Mouse (Mus musculus) gastrocnemius, postnatal 36 days (tissue): ENCODE results near the gene Lsm14a. TPM values are rescaled to one million over a fixed set of nuclear protein-coding genes. Genes with fewer than 3 reads are reported as not detected.
"Not testable (repeated sequence)": the region's sequence is repeated elsewhere in the genome, so short reads cannot be mapped to it uniquely, and the experiment has no call there.

ENCODE experiments used
- DNase-seq, 2 experiments: peaks; one replicate each; pipeline ENCODE4 v3.0.0; 2022
- intact Hi-C: fragments of 180-260 bp; cut with DNase I; formaldehyde crosslinking; loops from one replicate; pipeline ENCODE4 v1.15.1; 2025
- total RNA-seq, 2 experiments: library from RNA; stranded (reverse); gene quantifications; 2 replicates each; pipeline ENCODE4 v1.2.3; 2021

The Lsm14a gene
- total RNA-seq, 2 experiments from 2014 or later, result 73.3 to 84.3 TPM

DNA sequence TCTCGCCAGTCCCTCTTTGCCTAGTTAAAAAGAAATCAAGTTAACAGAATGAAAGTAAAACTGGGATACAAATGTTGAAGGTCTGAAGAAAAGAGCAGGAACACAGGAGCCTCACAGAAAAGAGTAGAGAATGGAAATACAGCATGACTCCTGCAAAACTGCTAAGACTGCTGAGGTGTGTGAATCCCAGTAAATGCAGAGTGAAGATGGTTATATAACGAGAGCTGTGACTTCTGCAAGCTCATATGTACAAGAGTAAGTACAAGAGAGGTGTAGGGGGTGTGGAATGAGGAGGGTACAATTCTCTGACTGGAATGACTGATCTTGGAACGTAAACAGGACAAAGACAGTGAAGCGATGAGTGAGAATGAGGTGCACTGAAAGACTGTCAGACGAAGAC, 11.4 kb downstream of the Lsm14a start:
- no peak for DNase-seq
- intact Hi-C loops, result no loop called here

DNA sequence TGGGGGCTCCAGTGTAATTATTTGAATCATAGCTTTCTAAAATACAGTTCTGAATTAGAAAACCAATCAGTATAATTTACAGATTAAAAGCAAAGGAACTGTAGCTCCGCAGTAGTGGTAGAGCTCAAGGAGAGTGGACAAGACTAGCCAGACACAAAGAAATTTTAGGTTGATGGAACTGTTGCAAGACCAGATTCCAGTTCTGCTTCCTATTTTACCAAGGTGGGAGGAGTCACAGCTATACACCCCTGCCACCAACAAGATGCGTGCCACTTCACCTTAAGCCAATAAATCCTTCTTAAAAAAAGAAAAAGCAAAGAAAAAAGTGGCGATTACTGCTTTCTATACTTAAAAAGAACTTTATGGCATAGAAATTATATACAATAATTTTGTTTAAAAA, 12.8 kb downstream of the Lsm14a start:
- intact Hi-C loops, result no loop called here
- no peak for DNase-seq

DNA sequence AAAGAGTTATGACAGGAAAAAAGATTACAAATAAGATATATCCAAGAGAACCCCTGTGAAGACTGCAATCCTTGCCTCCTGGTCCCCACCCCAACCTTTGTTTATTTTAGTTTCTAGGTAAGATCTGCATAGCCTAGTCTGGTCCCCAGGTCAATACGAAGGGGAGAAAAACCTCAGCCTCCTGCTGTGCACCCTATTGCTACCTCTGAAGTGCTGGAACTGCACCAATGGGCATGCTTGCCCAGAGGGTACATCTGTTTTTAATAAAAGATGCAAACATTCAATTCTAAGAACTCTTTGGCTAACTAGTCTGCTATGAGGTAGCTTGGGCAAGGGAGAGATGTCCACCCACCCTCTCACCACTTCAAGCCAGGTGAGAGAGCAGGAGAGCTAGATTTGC, 19.2 kb downstream of the Lsm14a start:
- no peak for DNase-seq
- intact Hi-C loops, result no loop called here

DNA sequence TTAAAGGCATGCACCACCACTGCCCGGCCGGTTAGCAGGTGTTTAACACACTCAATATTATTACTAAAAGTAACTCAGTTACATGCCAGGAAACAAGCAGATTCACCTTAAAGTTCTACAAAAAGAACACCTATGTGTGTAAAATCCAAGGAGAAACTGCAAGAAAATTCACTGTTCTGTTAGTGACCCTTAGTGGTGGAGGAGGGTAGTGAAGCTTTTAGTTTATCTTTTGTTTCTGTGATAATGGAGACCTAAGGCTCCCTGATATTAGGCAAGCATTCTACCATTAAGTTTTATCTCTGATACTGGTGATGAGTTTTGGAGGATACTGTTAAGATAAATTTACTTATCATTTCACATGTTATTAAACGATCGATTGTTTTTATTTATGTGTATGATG, 37.5 kb downstream of the Lsm14a start:
- intact Hi-C loops, result loop anchor here (5.0 kb wide), 1 partner anchor 103 kb away; the partner anchor contains the start of gene Gm6096

DNA sequence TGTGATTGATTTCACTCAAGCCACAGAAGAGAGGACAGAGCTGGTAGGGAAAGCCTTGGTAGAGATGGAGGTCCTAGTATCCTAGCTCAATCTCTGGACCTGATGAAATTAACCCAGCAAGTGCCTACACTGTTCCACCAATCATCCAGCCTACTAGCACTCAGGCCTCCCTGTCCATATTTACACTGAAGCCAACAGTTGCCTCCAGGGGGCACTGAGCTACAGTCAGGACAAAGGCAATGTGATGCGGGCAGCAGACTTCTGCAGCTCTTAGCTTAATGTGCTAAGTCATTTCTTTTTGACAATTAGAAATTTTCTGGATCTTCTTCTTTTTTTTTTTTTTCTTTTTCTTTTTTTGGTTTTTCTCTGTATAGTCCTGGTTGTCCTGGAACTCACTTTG, 41.1 kb downstream of the Lsm14a start:
- no peak for DNase-seq
- intact Hi-C loops, result no loop called here

More for the DNA sequence above, 37.5 kb downstream of the Lsm14a start:
- DNase-seq, result no peak

DNA sequence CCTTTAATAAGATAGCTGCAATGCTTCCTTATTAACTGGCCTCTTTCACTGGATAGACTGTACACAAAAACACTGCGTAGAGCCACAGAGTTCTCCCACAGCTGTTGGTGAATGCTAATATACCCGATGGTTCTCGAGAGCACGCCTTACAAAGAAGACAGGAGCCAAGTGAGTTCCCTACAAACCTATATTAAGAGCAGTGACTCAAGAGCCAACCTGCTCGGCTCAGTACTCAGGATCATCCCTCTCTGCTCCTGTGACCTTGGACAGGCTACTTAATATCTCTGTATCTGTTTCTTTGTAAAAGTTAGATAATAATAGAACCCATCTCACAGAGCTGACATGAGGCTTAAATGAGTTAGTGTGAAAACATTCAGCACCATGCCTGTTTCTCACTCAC, 42.9 kb downstream of the Lsm14a start:
- DNase-seq, result no peak
- intact Hi-C loops, result no loop called here

DNA sequence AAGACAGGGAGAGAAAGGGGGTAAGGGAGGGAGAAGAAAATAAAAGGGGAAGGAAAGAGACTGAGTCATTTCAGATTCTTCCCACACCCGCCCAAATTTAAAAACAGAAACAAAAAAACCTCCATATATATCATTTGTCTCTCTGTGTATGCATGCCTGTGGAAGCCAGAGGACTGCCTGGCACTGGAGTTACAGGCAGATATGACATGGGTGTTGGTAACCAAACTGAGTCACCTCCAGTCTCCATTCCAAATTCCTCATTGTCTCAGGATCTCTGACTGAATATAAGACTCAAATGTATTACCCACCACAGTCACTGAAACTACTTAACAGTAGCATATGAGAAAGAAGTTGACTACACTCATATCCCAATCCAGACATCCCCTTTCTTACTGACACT, 45.1 kb downstream of the Lsm14a start:
- intact Hi-C loops, result no loop called here
- no peak for DNase-seq

DNA sequence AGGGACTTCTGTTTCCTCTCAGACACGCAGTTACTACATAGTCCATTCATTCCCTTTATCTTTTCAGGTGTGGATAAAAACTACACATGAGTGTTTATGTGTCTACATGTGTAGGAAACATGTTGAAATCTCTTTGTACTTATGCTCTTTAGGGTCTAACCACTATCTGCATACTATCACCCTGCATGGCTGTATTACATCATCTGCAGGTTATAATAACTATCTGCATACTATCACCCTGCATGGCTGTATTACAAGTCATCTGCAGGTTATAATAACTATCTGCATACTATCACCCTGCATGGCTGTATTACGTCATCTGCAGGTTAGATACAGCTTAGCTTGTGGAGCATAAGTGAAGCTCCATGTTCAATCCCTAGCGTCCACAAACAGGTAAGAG, 46.1 kb downstream of the Lsm14a start:
- no peak for DNase-seq
- intact Hi-C loops, result no loop called here

DNA sequence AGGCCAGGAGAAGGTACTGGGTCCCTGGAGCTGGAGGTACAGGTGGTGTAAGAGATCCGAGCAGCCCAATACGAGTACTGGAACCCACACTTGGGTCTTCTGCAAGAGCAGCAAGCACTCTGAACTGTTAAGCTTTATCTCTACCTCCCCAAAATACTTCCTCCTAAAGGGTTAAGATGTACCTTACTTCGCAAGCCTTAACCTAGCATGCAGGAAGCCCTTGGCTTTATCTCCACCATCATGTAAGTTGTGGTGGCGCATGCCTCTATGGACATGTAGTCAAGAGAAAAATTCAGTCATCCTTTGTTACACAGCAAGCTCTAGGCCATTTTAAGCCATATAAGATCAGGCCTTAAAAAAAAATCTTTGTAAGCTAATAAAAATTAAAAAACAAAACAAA, 46.6 kb downstream of the Lsm14a start:
- DNase-seq, result no peak
- intact Hi-C loops, result no loop called here

DNA sequence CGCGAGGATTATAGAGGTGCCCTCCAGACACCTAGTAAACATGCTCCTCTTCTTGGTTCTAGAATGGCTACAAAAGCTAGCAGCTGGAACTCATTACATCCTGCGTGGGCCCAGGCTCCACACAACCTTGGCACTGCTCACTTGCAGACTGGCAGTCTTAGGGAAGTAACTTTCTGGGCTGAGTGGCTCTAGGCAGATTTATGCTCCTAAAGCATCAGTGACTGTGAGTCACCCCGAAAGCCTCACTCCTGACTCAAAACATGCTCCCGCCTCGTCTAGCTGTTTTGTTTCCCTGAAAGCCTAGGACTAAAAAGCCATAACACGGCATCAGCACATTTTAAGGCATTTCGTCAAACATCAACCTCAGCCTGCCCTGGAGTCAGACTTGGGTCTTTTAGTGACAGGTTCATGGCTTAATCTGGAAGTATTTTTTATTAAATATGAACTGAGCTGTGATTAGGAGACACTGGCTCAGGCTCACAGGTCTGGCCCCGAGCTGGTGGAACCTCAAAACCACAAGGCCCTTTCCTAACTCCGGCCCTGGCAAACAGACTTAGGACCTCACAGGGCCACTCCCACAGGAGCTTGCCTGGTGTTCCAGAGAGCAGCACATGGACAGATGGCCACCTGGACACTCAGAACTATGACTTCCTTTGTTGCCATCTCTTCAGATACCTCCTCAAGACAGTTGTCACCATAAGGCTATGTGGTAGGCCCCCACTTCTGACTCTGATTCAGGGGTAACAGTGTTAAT, 50.9 kb downstream of the Lsm14a start:
- no peak for DNase-seq
- intact Hi-C loops, result no loop called here

DNA sequence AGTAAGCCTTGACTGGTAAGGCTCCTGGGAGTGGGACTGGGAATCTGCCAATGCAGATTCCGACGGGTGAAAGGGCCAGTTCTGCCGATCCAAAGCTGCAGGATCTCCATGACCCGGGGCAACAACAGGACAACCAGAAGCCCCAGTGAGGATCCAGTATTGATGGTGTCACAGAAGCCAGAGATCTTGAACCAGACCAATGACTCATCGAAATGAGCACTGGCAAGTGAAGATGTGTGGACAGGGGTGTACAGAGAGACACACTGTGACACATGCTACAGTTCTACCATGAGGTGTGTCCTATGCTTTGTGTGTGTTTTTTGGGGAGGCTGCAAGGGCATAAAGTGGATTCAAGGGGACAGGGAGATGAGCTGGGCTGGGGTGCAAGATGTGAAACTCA, 52.3 kb downstream of the Lsm14a start:
- DNase-seq, result no peak
- intact Hi-C loops, result no loop called here

DNA sequence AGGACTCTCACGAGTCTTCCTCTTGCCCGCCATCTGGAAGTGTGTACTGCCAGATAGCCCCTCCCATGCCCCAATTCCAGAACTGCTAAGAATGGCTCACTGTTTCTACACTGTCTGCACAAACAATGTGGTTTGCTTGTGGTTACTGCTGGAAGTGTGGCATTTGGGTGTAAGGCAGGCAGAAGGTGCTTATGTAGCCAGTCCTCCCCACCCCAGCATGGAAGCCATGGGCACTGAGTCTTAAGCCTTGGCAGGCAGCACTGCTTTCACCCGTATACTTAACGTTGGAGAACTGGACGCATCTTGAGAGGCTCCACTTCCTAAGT, 54.0 kb downstream of the Lsm14a start:
- DNase-seq, result no peak
- intact Hi-C loops, result loop anchor here (5.0 kb wide), 1 partner anchor 72 kb away; no protein-coding TSS in a partner anchor

DNA sequence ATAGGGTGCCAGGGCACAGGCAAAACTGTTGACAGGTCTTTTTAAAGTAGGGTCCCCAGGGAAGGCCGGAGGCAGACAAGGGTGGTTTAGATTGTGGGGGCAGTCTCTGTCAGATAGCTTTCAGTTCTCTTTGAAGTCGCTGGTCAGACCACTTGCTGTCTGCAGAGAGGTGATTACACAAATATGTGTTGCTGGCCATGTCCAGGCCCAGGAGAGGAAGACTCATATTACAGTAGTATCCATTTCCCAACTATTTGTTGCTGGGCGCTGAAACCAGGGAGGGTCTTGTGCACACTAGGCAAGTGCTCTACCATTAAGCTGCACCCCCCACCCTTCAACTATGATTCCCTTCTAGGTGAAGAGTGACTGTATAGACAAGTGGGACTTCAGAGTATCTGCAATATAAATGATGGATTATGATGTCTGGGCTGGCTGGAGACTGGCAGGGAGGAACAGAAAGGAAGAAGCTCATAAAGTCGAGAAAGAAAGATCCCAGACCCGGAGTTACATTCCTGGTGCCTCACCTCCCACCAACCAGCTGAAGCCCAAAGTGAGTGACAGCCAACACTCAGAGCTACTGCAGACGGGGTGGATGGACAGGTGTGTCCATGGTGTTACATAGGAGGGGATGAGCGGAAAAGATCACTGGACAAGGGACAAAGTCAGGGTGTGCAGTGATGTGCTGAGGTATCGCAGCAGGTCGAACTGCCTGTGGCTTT, 54.5 kb downstream of the Lsm14a start:
- intact Hi-C loops, result loop anchor here (5.0 kb wide), 1 partner anchor 71 kb away; no protein-coding TSS in a partner anchor
- no peak for DNase-seq

DNA sequence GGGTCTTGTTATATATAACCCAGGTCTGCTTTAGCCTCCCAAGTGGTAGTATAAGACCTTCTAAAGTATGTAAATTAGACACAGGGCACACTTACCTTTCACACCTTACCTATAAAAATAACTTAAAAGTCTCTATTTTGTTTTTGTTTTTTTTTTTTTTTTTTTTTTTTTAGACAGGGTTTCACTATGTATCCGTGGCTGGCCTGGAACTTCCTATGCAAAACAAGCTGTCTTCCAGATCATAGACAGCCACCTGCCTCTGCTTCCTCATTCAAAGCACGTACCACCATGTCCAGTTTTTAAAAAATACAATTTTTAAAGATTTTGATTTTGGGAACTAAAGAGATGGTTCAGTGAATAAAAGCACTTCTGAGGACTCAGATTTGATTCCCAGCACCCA, 55.8 kb downstream of the Lsm14a start:
- intact Hi-C loops, result loop anchor here (5.0 kb wide), 1 partner anchor 70 kb away; no protein-coding TSS in a partner anchor
- DNase-seq, result no peak

DNA sequence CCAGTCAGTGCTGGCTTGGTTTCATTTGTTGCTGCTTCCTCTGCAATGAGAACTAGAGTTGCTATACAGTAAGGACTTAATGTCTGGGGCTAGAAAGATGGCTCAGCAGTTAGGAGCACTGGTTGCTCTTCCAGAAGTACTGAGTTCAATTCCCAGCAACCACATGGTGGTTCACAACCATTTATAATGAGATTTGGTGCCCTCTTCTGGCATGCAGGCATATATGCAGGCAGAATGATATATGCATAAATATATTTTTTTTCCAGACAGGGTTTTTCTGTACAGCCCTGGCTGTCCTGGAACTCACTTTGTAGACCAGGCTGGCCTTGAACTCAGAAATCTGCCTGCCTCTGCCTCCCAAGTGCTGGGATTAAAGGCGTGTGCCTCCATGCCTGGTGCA, 56.6 kb downstream of the Lsm14a start:
- DNase-seq, result not testable (repeated sequence)
- intact Hi-C loops, result loop anchor here (5.0 kb wide), 1 partner anchor 69 kb away; no protein-coding TSS in a partner anchor

DNA sequence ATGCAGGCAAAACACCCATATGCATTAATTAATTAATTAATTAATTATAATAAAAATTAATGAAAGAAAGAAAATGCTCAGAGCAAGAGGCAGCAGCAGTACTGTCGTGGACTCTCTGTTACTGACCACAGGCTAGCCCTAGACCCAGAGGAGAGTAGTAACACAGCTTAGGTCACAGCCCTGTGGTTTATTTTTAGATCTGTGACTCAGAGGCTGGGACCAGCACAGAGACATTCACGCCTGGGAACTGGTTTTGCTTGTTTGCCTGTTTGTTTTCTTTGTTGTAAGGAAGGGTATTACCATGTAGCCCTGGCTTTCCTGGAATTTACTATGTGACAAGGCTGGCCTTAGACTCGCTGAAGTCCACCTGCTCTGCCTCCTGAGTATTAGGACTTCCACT, 65.6 kb downstream of the Lsm14a start:
- intact Hi-C loops, result no loop called here
- no peak for DNase-seq

DNA sequence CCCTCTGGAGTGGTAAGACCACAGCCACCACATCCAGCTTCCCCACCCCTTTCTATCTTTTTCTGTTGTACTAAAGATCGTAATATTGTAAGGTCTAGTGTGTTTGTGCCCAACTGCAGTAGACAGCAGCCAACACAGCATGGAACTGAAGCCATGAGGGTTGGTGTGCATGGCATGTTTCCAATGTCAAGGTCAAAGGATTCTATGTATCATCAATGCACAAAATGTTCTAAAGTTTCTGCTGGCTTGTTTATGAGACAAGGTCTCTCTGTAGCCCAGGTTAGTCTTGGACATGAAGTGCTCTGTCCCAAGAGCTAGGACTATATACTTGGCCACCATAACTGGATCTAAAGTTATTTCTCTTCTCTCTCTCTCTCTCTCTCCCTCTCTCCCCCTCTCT, 68.3 kb downstream of the Lsm14a start:
- no peak for DNase-seq
- intact Hi-C loops, result no loop called here

DNA sequence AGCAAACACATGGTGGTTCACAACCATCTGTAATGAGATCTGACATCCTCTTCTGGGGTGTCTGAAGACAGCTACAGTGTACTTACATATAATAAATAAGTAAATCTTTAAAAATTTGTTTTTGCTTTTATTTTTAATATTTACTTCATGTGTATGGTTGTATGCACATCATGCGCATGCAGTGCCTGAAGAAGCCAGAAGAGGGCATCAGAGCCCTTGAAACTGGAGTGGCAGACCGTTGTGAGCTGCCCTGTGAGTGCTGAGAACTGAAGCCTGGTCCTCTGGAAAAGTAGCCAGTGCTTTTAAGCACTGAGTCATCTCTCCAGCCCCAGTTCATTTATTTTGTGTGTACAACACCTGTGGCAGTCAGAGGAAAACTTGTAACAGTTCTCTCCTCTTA, 69.1 kb downstream of the Lsm14a start:
- intact Hi-C loops, result no loop called here
- no peak for DNase-seq

DNA sequence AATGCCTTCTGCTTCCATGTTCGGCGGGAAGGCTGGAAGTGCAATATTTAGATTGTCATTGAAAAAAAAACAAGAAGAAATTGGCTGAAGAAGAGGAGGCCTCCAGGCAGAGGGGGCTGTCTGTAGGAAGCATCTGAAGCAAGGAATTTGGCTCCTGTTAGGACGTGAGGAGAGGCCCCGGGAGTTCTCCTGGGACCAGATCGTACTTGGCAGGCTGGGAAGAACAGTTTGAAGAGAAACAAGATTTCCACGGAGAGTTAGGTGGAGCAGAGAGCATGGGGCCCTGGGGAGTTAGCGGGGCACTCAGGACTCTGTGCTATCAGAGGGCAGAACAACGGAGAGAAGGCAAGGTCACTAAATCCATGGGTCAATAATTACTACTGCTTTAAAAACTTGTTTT, 69.8 kb downstream of the Lsm14a start:
- intact Hi-C loops, result no loop called here
- peak in 1 of 2 experiments; percentile 53 for DNase-seq

DNA sequence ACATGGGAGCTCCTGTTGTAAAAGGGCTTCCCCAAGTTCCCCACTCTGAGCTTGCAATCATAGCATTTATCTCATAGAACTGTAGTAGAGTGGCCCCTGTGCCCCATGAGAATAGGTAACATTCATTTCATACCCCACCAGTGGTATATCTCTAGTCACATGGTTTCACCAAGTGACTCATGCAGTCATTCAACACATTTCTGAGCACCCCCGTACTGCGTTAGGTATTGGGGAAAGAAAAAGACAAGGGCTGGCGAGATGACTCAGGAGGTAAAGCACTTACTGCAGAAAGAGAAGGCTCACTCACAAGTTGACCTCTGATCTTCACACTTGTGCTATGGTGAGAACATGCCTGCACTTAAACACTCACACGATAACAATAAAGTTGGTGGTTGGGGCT, 71.2 kb downstream of the Lsm14a start:
- no peak for DNase-seq
- intact Hi-C loops, result no loop called here

DNA sequence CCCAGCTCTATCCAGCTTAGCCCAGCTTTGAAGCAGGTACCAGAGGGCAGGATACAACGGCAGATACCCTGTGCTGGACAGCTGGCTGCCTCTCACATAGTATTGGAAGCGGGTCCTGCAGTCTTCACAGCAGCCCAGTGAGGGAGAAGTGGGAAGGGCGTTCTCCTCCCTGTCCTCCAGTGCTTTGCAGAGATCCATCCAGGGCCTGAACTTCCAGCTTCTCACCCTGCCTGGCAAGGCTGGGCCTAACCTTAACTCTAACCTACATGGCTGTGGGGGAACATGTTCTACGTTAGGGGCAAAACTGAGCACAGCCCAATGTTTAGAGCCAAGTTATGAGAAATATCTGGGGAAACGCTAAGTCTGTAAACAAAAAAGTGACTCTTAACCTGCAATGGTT, 72.0 kb downstream of the Lsm14a start:
- intact Hi-C loops, result no loop called here
- no peak for DNase-seq

DNA sequence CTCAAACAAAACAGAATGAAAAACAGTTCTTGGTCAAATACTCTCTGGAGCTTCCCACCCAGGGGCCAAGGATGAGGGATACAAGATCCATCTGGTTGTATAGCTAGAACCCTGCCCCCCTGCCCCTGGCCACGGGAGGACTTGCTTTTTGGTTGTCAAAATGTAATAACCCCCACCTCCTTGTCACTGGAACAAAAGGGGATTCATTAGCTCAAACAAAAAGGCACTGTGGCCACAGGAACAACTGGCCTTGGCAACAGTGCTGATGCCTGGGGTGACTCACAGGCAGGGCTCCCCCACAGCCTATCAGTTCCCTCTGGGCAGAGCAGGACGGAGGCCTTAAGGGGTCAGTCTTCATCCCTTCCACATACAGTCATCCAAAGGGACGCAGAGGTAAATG, 73.2 kb downstream of the Lsm14a start:
- intact Hi-C loops, result no loop called here
- peak in 1 of 2 experiments; percentile 15 for DNase-seq
